Mouse (Mus musculus) lung, postnatal 10 days (tissue): ENCODE data around the gene Surf2.
"Not testable (repeated sequence)": the region's sequence is repeated elsewhere in the genome, so short reads cannot be mapped to it uniquely, and the experiment has no call there.

Experiments used
- DNase-seq: peaks from one replicate; pipeline ENCODE4 v3.0.0; 2021

Gene Surf2

DNA sequence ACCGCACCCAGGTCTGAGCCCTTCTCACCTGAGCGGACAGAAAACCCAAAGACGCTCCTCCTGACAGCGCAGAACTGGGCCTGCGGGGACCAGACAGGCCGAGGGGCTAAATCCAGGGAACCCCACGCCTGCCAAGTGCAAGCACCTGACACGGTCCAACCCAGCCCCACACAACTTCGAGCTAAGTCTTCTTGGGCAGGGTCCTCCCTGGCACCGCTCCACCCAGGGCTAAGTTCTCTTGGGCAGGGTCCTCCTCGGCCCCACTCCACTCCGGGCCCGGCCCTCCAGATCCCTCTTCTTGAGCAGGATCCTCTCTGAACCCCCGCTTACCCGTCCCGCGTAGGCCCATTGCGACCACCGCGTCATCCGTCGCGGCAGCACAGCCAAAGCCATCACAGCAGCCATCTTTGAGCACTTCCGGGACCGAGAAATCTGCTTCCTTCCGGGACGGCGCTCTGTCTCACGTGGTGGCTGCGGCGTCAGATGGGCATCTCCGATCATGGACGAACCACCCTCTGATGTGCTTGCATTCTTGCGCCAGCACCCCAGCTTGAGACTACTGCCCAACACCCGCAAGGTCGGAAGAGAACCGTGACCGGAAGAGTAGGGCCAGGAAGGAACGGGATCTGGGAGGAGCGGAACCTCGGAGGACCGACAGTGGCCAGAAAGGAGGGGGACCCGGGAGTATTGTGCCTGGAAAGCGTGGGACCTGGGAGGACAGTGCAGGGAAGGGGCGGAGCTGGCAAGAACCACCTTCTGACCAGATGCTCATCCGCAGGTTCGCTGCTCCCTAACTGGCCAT lies at the start of gene Surf2, which contains the start of gene Surf1:
Gene Surf2, plus strand, starts transcription at position 441 of the 802 bp plus-strand sequence.
Gene Surf1, minus strand, starts transcription at position 604 of the 802 bp plus-strand sequence.
- peak; percentile 86 for DNase-seq

- DNase-seq, result no peak
Measured at GRCm38 (mm10) chr2:26870666-26871065, 45.5 kb upstream of the Surf2 start.

- DNase-seq, result no peak
Measured at GRCm38 (mm10) chr2:26878571-26878970, 37.6 kb upstream of the Surf2 start.

DNA sequence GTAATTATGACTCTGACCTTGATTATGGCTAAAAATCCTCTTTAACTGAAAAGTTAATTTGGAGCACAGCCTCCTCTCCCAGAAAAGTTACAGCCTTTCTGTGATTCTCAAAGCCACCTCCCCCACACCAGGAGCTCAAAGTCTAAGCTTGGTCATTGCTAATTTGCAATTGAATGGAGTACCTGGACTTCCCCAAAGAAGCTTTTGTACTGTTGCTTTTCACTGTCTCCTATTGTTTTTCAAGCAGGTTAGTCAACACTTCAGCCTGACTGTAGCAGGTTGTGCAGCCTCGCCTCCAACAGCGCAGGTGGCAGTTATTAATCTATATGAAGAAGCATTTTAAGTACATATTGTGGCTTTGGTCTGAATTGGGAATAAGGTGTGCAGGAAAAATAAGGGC lies 30.6 kb upstream of the Surf2 start:
- not testable (repeated sequence) for DNase-seq

DNA sequence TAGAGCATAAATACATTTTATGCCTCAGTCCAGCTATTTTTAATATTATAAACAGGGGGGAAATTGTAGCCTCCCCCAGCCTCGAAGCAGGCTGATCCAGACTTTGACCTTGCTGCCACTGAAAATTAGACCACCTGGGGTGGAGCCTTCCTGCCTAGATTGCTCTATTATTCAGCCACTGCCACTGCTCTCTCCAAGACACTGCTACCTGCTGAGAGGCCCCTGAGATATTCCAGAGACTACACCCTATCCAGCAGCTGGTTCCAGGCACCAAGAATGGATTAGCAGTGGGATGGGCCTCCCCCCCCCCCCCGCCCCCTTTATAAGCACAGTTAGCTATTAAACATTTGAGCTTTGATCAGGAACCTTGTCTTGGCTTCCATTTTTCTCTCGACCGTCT lies 30.0 kb upstream of the Surf2 start:
- not testable (repeated sequence) for DNase-seq

DNA sequence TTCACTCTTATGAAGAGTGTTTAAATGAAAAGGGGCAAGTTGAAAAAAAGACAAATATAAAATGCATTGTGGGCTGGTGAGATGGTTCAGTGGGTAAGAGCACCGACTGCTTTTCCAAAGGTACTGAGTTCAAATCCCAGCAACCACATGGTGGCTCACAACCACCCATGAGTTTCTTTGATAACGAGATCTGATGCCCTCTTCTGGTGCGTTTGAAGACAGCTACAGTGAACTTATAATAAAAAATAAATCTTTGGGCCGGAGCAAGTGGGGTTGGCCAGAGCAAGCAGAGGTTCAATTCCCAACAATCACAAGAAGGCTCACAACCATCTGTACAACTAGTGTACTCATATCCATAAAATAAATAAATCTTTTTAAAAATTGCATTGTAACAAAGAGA lies 20.3 kb upstream of the Surf2 start:
- DNase-seq, result no peak

- no peak for DNase-seq
Measured at GRCm38 (mm10) chr2:26900731-26901130, 15.4 kb upstream of the Surf2 start.

DNA sequence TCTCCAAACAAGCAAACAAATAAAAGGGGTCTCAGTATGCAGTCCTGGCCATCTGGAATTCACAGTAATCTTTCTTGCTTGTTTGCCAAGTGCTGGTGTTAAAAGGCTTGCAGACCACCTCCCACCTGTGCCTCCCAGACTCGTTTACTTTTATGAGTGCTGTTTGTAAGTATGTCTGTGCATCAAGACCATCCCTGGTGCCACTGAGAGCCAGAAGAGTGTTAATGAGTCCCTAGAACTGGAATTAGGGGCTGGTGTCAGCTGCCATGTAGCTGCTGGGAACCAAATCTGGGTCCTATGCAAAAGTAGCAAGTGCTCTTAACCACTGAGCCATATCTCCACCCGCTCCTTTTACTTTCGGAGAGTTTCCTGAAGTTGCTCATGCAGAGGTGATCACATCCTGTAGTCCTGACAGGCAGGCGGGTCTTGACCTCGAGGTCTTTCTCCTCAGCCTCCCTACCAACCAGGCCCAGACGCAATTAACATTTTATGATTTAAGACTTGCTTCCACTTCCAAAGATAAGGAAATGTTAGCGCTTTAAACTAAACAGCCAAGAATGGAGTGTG lies 14.2 kb upstream of the Surf2 start:
- no peak for DNase-seq

- peak; percentile 97 for DNase-seq
Measured at GRCm38 (mm10) chr2:26902467-26903220, 13.5 kb upstream of the Surf2 start, which contains the start of gene Surf6. Surf6 (minus strand) TSS chr2:26902879.

GRCm38 (mm10) chr2:26903311-26903710 lies 12.9 kb upstream of the Surf2 start:
- no peak for DNase-seq

- DNase-seq, result no peak
Measured at GRCm38 (mm10) chr2:26905936-26906335, 10.2 kb upstream of the Surf2 start.

DNA sequence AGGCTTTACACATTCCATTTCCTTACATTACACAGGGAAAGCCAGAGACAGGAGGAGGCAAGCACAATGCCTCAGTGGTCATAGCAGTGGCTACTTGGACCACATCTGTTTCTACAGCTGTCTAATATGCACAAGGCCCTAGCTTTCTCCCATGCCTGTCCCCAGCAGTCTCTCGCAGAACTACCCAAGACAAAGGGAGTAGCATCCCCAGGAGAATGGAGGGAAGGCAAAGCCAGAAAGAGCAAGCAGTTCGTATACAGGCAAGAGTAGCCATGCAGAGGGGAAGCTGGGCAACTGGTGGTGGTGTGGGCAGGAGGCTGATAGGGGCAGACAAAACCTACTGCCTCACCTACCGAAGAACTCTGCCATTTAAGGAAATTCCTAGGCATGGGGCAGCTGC lies 9.7 kb upstream of the Surf2 start:
- no peak for DNase-seq

DNA sequence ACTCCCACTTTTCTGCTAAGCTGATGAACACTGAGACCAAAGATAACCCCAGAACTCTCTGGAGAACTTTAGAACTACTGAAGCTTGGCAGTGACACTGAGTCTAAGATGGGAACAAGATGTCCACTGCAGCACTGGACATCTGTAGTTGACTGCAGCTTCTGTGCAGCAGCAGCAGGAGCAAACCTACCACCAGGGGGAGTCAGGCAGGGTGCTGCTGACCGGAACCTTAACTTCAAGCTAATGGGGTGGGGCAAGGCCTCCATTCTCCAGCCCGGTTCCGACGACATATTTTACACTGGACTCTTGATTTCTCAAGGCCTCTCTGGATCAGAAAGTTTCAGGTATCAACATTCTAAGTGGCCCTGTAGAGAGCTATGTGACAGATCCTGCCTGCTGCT lies 9.1 kb upstream of the Surf2 start:
- peak; percentile 81 for DNase-seq

DNA sequence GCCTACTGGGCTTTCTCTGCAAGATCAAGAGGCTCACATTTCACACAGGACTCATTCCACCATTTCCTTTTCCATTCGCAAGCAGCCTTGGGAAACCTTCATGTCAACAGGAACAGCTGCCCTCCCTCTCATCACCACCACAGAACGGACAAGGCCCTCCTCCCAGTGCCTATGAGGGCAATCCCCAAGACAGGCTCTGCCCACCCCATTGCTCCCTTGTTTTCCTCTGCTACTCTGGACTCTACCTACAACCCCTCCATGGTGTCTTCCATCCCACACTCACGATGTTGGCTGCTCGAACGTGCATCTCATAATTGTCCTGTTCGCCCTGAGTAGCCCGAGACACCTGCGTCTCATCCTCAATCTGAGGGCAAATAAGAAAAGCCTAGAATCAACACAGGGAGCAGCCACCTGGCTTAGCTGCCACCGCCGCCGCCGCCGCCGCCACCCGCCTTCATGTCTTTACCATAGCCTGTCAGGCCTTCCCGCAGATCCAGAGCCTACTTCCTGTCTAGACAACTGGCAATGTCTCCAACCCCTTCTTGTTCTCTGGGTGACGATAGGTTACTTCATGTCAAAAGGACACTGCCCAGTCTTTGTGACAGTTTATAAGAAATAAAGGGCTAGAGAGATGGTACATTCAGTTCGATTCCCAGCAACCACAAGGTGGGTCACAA lies 7.3 kb upstream of the Surf2 start:
- DNase-seq, result no peak

DNA sequence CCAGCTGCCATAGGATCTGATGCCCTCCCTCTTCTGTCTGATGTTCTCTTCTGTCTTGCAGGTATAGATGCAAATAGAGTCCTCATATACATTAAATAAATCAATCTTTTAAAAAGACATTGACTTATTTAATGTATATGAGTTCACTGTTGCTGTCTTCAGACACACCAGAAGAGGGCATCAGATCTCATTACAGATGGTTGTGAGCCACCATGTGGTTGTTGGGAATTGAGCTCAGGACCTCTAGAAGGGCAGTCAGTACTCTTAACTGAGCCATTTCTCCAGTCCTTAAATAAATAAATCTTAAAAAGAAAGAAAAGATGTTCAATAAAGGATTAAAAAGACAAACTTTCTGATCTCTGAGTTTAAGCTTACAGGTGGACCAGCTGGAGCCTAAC lies 6.8 kb upstream of the Surf2 start:
- DNase-seq, result no peak

GRCm38 (mm10) chr2:26910124-26910993 lies 5.8 kb upstream of the Surf2 start, which contains the start of the genes Med22 and Rpl7a:
Med22 (minus strand) TSS chr2:26910677.
Rpl7a (plus strand) TSS chr2:26910764.
- peak; percentile 100 for DNase-seq

- DNase-seq, result peak; percentile 78
Measured at GRCm38 (mm10) chr2:26910994-26911765, 5.0 kb upstream of the Surf2 start.

GRCm38 (mm10) chr2:26912253-26912770 lies 3.9 kb upstream of the Surf2 start:
- DNase-seq, result no peak

- no peak for DNase-seq
Measured at GRCm38 (mm10) chr2:26913416-26914147, 2.6 kb upstream of the Surf2 start.
